Mouse (Mus musculus) gastrocnemius, postnatal 14 days (tissue): ENCODE measurements around the gene Dock4. TPM values are rescaled to one million over a fixed set of nuclear protein-coding genes. Genes with fewer than 3 reads are reported as not detected.

Experiments used
- DNase-seq: peaks from one replicate; pipeline ENCODE4 v3.0.0; 2021; ENCODE audit warnings: mixed read lengths
- intact Hi-C: fragments of 180-260 bp; cut with DNase I; formaldehyde crosslinking; loops from one replicate; pipeline ENCODE4 v1.15.1; 2025; ENCODE audit warnings: low total_unique reads
- total RNA-seq, 2 experiments: library from RNA; stranded (reverse); gene quantifications; 2 replicates each; pipeline ENCODE4 v1.2.3; 2021

Dock4 gene
- total RNA-seq, 2 experiments from 2014 or later = 14.8 to 15.9 TPM

GRCm38 (mm10) chr12:40794756-40795155, 349.0 kb downstream of the Dock4 start:
- no peak for DNase-seq
- intact Hi-C loops = no loop called here

GRCm38 (mm10) chr12:40795768-40796167, 350.0 kb downstream of the Dock4 start:
- no peak for DNase-seq
- intact Hi-C loops = no loop called here

- intact Hi-C loops = no loop called here
- DNase-seq = no peak
These were observed 351.2 kb downstream of the Dock4 start for GRCm38 (mm10) chr12:40796813-40797491.

GRCm38 (mm10) chr12:40797561-40798343, 352.0 kb downstream of the Dock4 start:
- DNase-seq = no peak
- intact Hi-C loops = no loop called here

- intact Hi-C loops = no loop called here
- DNase-seq = no peak
These were observed 352.7 kb downstream of the Dock4 start for GRCm38 (mm10) chr12:40798344-40799017.

- intact Hi-C loops = no loop called here
- no peak for DNase-seq
These were observed 355.7 kb downstream of the Dock4 start for GRCm38 (mm10) chr12:40801456-40801855.

- intact Hi-C loops = no loop called here
- DNase-seq = no peak
These were observed 359.5 kb downstream of the Dock4 start for GRCm38 (mm10) chr12:40805257-40805656.

GRCm38 (mm10) chr12:40807916-40808315, 362.2 kb downstream of the Dock4 start:
- no peak for DNase-seq
- intact Hi-C loops = no loop called here

GRCm38 (mm10) chr12:40813474-40813873, 367.7 kb downstream of the Dock4 start:
- intact Hi-C loops = no loop called here
- DNase-seq = no peak

GRCm38 (mm10) chr12:40814659-40815363, 369.1 kb downstream of the Dock4 start:
- DNase-seq = no peak
- intact Hi-C loops = loop anchor here (5.0 kb wide), 1 partner anchor 558 kb away; no protein-coding TSS in a partner anchor

GRCm38 (mm10) chr12:40818046-40818708, 372.4 kb downstream of the Dock4 start:
- intact Hi-C loops = loop anchor here (5.0 kb wide), 1 partner anchor 561 kb away; no protein-coding TSS in a partner anchor
- DNase-seq = no peak

GRCm38 (mm10) chr12:40823631-40824030, 377.9 kb downstream of the Dock4 start:
- DNase-seq = no peak
- intact Hi-C loops = no loop called here

GRCm38 (mm10) chr12:40824251-40824650, 378.5 kb downstream of the Dock4 start:
- intact Hi-C loops = no loop called here
- DNase-seq = no peak

GRCm38 (mm10) chr12:40825935-40826460, 380.2 kb downstream of the Dock4 start:
- no peak for DNase-seq
- intact Hi-C loops = no loop called here

GRCm38 (mm10) chr12:40826491-40826890, 380.7 kb downstream of the Dock4 start:
- DNase-seq = no peak
- intact Hi-C loops = no loop called here

- DNase-seq = no peak
- intact Hi-C loops = no loop called here
These were observed 382.3 kb downstream of the Dock4 start for GRCm38 (mm10) chr12:40828025-40828424.

- intact Hi-C loops = no loop called here
These were observed 383.5 kb downstream of the Dock4 start for GRCm38 (mm10) chr12:40829269-40829668.

GRCm38 (mm10) chr12:40832157-40832556, 386.4 kb downstream of the Dock4 start:
- intact Hi-C loops = no loop called here
- DNase-seq = no peak

More at GRCm38 (mm10) chr12:40829269-40829668, 383.5 kb downstream of the Dock4 start:
- no peak for DNase-seq

GRCm38 (mm10) chr12:40836924-40837323, 391.2 kb downstream of the Dock4 start:
- intact Hi-C loops = no loop called here
- DNase-seq = no peak
